Comparison of ENCODE assay signal across 8 mouse cellular contexts in genomic region chr19:8662337-8662736, GRCm38 (mm10). TPM values are rescaled to one million over a fixed set of nuclear protein-coding genes. Genes with fewer than 3 reads are reported as not detected.
DNase-seq lines count a peak whose midpoint lies in the region; ATAC-seq lines count a peak whose summit lies in the region.

No protein-coding gene starts in this region.

- 0 out of 2 replicates have a peak, but pooled peaks have one; percentile 51 for ATAC-seq in embryonic facial prominence, embryonic 15.5 days (ENCODE audit: insufficient number of reproducible peaks, low FRiP score, low TSS enrichment, low read depth)
- ATAC-seq in hematopoietic stem cell, adult 5-6 weeks (replicated peaks in 1 of 2; ENCODE audit: insufficient read depth in 1 of 2, low FRiP score in 2 of 2, low TSS enrichment in 1 of 2, low read depth in 1 of 2, poor library complexity in 2 of 2, severe bottlenecking in 2 of 2), result peak; percentile 65 to 73; a peak in 3 of 4 replicates
- ATAC-seq in neural tube, embryonic 15.5 days (ENCODE audit: low FRiP score), result peak; percentile 84

- peak overlapping the region; percentile 83 for H3K4me2 ChIP-seq in embryonic facial prominence, embryonic 15.5 days (replicated peaks)
- H3K4me2 ChIP-seq in neural tube, embryonic 15.5 days, result peak overlapping the region; percentile 95

- 2% methylated on average over 11 of the region's 11 CpGs for WGBS in embryonic facial prominence, embryonic 15.5 days
- WGBS in neural tube, embryonic 15.5 days, result 5% methylated on average over 11 of the region's 11 CpGs

- no peak overlapping the region for H3K27ac ChIP-seq in embryonic facial prominence, embryonic 15.5 days (replicated peaks)
- peak overlapping the region; percentile 63 for H3K27ac ChIP-seq in neural tube, embryonic 15.5 days (replicated peaks)

- H3K4me1 ChIP-seq in embryonic facial prominence, embryonic 15.5 days, result peaks cover 26% of the 10 kb centered on the region
- peaks cover 14% of the 10 kb centered on the region for H3K4me1 ChIP-seq in neural tube, embryonic 15.5 days

- H3K9me3 ChIP-seq in embryonic facial prominence, embryonic 15.5 days (replicated peaks), result no peaks in the 10 kb centered on the region
- H3K9me3 ChIP-seq in neural tube, embryonic 15.5 days (replicated peaks), result no peaks in the 10 kb centered on the region

- H3K27me3 ChIP-seq in embryonic facial prominence, embryonic 15.5 days, result 0 out of 2 replicates have a peak, but pooled peaks cover 2% of the 10 kb centered on the region
- H3K27me3 ChIP-seq in neural tube, embryonic 15.5 days (replicated peaks), result no peaks in the 10 kb centered on the region; the same call in 1 of the 2 replicates

- H3K4me3 ChIP-seq in embryonic facial prominence, embryonic 15.5 days (replicated peaks), result peak overlapping the region; percentile 43
- H3K4me3 ChIP-seq in neural tube, embryonic 15.5 days (replicated peaks), result peak overlapping the region; percentile 48

- no peak overlapping the region for H3K9ac ChIP-seq in embryonic facial prominence, embryonic 15.5 days
- H3K9ac ChIP-seq in neural tube, embryonic 15.5 days (replicated peaks), result peak overlapping the region; percentile 62; the same call in 1 of the 2 replicates

- no peaks in the 10 kb centered on the region for H3K36me3 ChIP-seq in embryonic facial prominence, embryonic 15.5 days
- H3K36me3 ChIP-seq in neural tube, embryonic 15.5 days, result no peaks in the 10 kb centered on the region

- DNase-seq in CD8-positive naive resting alpha-beta T cell, adult 2 months (ENCODE audit: low read depth in 2 of 2, low spot score in 2 of 2), result peak; percentile 10 to 43
- peak; percentile 53 for DNase-seq in adrenal gland, adult 2 months
- DNase-seq in layer of hippocampus, adult 8-10 months (ENCODE audit: low spot score in 2 of 2), result peak; percentile 82 to 87
- DNase-seq in lung, adult 18-20 months, result peak; percentile 52 to 67
- peak; percentile 67 for DNase-seq in thymus, postnatal 25 days

RNA-seq across cellular contexts. Expression of gene Chrm1, which starts 1.3 kb away (rescaled TPM):
- total RNA-seq in adrenal gland, adult 2 months (2021), result 1 to 10 TPM in 1 of 2 experiments, under 1 TPM in 1; 0.86 to 1.9 TPM
- 1.1 and 1.5 TPM in 2 replicates for polyA plus RNA-seq in adrenal gland, adult 2 months (2012; rRNA removed)
- 0.76 and 0.83 TPM in 2 replicates for polyA plus RNA-seq in embryonic facial prominence, embryonic 15.5 days (2015; fragmentation: Nextera tagmentation; extraction: Ambion mirVana)
- not detected in 2 replicates for total RNA-seq in hematopoietic stem cell, adult 5-6 weeks (2017)
- total RNA-seq in layer of hippocampus, adult 8-10 months (2022), result 100 to 1,000 TPM; 160 to 164 (median 161) TPM
- 0.35 and 0.70 TPM in 2 replicates for polyA plus RNA-seq in neural tube, embryonic 15.5 days (2015; fragmentation: Nextera tagmentation; extraction: Ambion mirVana)

RNA-seq across cellular contexts. Expression of gene Slc22a6, which starts 44.5 kb away (rescaled TPM):
- not detected for total RNA-seq in adrenal gland, adult 2 months (2021)
- 0.06 TPM in 1 of 2 replicates, not detected in the other for polyA plus RNA-seq in adrenal gland, adult 2 months (2012; rRNA removed)
- 0.05 and 0.13 TPM in 2 replicates for polyA plus RNA-seq in embryonic facial prominence, embryonic 15.5 days (2015; fragmentation: Nextera tagmentation; extraction: Ambion mirVana)
- total RNA-seq in hematopoietic stem cell, adult 5-6 weeks (2017), result not detected in 2 replicates
- 1 to 10 TPM; 3.5 to 4.4 (median 4.1) TPM for total RNA-seq in layer of hippocampus, adult 8-10 months (2022)
- polyA plus RNA-seq in neural tube, embryonic 15.5 days (2015; fragmentation: Nextera tagmentation; extraction: Ambion mirVana), result 0.82 and 1.8 TPM in 2 replicates

Comparison
In these comparisons a context has a peak if more than half of its experiments do, and no peak if none do; other contexts are left out.
1. DNase-seq: peak in every context shown above with its lines; median percentile 84 in layer of hippocampus, adult 8-10 months; 67 in thymus, postnatal 25 days; 60 in lung, adult 18-20 months; 53 in adrenal gland, adult 2 months; 26 in CD8-positive naive resting alpha-beta T cell, adult 2 months.
2. RNA of gene Chrm1, which starts 1.3 kb away (total RNA-seq): 160 to 164 TPM in layer of hippocampus, adult 8-10 months; 0.86 to 1.9 TPM in adrenal gland, adult 2 months and not detected in hematopoietic stem cell, adult 5-6 weeks; every median in the first group is over 10 times any median in the second.
3. Peak in every context shown above with its lines, with median percentiles within 50 percentile points of each other: ATAC-seq.